Comparison of ENCODE assay signal across 10 mouse cellular contexts in the genomic region with DNA sequence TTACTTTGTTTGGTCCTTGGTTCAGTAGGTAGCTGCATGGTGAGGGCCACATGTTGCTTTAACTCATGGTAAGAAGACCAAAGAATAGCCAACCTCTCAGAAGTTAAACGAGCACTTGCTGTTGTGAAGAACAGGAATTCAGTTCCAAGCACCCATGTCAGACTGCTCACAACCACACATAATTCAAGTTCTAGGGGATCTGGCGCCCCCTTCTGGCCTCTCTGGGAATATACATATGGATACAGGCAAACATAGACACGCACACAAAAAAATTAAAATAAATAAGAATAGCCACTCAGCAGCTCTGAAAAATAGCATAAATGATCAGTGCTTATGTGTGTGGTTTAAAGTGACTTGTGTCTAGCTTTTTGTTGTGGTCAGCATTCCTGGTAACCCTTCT. TPM values are rescaled to one million over a fixed set of nuclear protein-coding genes. Genes with fewer than 3 reads are reported as not detected.
DNase-seq lines count a peak whose midpoint lies in the region; ATAC-seq and TF ChIP-seq lines count a peak whose summit lies in the region.
"Had no signal": no experiment of that assay in that cellular context is flagged by ENCODE, and none has a peak within 500 bp of the region (broad histone marks: within the 10 kb centered on the region; RNA-seq: fewer than 3 reads in every experiment).

No protein-coding gene starts in this region.

- no peak overlapping the region for H3K4me3 ChIP-seq in MEL (ENCODE audit: control insufficient read depth in 1 of 2, insufficient read depth in 1 of 2, low read depth in 2 of 2, low read length in 2 of 2)
- H3K4me3 ChIP-seq: hindbrain, embryonic 15.5 days; myocyte had no signal

- H3K27me3 ChIP-seq in MEL (ENCODE audit: control insufficient read depth in 1 of 2, insufficient read depth in 2 of 2, low read length in 2 of 2): peaks cover 0 to 1% of the 10 kb centered on the region in 2 experiments; a peak in 1 of 4 replicates
- H3K27me3 ChIP-seq: hindbrain, embryonic 15.5 days had no signal

- H3K9me3 ChIP-seq in MEL (replicated peaks; ENCODE audit: insufficient read depth, low read length): no peaks in the 10 kb centered on the region
- H3K9me3 ChIP-seq: hindbrain, embryonic 15.5 days had no signal

- TF ChIP-seq CTCF in MEL (IDR thresholded peaks at IDR 0.05 in 2 of 3, conservative IDR thresholded peaks at IDR 0.05 in 1 of 3; ENCODE audit: control insufficient read depth in 1 of 3, insufficient read depth in 1 of 3, low read depth in 2 of 3, low read length in 3 of 3, poor library complexity in 1 of 3, severe bottlenecking in 1 of 3): peak; percentile 44 to 64 (median 48)

- ATAC-seq in megakaryocyte, adult 5-6 weeks (ENCODE audit: poor library complexity, severe bottlenecking): 0 out of 2 replicates have a peak, but pooled peaks have one; percentile 35
- ATAC-seq in frontal cortex, adult (ENCODE audit: low TSS enrichment): no peak

- no peaks in the 10 kb centered on the region for H3K79me2 ChIP-seq in MEL (ENCODE audit: control insufficient read depth, insufficient read depth, low read length, poor library complexity)

- no peak overlapping the region for H3K9ac ChIP-seq in MEL (ENCODE audit: control insufficient read depth, low read depth, low read length, poor library complexity, severe bottlenecking)
- H3K9ac ChIP-seq: hindbrain, embryonic 15.5 days had no signal

- H3K4me1 ChIP-seq in MEL (ENCODE audit: control insufficient read depth in 1 of 2, insufficient read depth in 2 of 2, low read length in 2 of 2): no peaks in the 10 kb centered on the region

- no peak for TF ChIP-seq POLR2A in MEL (IDR thresholded peaks at IDR 0.05; ENCODE audit: control insufficient read depth in 1 of 2, insufficient read depth in 1 of 2, low read depth in 1 of 2, low read length in 2 of 2, poor library complexity in 1 of 2)

- no peak overlapping the region for H3K27ac ChIP-seq in MEL (ENCODE audit: control insufficient read depth, low read depth, low read length)
- H3K27ac ChIP-seq: hindbrain, embryonic 15.5 days had no signal

- H3K36me3 ChIP-seq in MEL (ENCODE audit: control insufficient read depth in 1 of 2, insufficient read depth in 2 of 2, low read length in 2 of 2): no peaks in the 10 kb centered on the region
- H3K36me3 ChIP-seq: hindbrain, embryonic 15.5 days had no signal

- peak; percentile 20 for DNase-seq in kidney, postnatal 10 days
- DNase-seq in kidney, postnatal 25 days: no peak
- DNase-seq in B cell, adult 2 months: peak; percentile 53 to 54
- DNase-seq in MEL (ENCODE audit: low read depth, low spot score): peak; percentile 46
- no peak for DNase-seq in gastrocnemius, postnatal 14 days
- DNase-seq: retina, postnatal 1 day had no signal

- no peak for TF ChIP-seq EP300 in MEL (IDR thresholded peaks at IDR 0.05; ENCODE audit: low read depth in 1 of 2, low read length in 2 of 2)

- intact Hi-C loops in gastrocnemius, postnatal 14 days (cut with DNase I; ENCODE audit: low total_unique reads): no loop called here

- TF ChIP-seq RAD21 in MEL (IDR thresholded peaks at IDR 0.05; ENCODE audit: low read depth, low read length): peak; percentile 69

TF ChIP-seq in MEL, 35 proteins besides CTCF, POLR2A, EP300 and RAD21:
- TF ChIP-seq ZC3H11A (IDR thresholded peaks at IDR 0.05; ENCODE audit: low read depth, low read length) (peak; percentile 61), MAFK (IDR thresholded peaks at IDR 0.05; ENCODE audit: borderline replicate concordance, low read depth, low read length) (no peak), SMC3 (IDR thresholded peaks at IDR 0.05; ENCODE audit: low read depth, low read length) (peak; percentile 65)

RNA-seq across cellular contexts. Expression of gene Fam47e, which starts 0.9 kb away (rescaled TPM):
- total RNA-seq in MEL (2012; rRNA removed): not detected in 2 replicates
- not detected for polyA plus RNA-seq in MEL (2012; ENCODE audit: insufficient read depth in 1 of 2, insufficient read length in 2 of 2, low read depth in 1 of 2, low replicate concordance in 2 of 2, missing spikeins in 1 of 2)
- total RNA-seq in megakaryocyte, adult 5-6 weeks (2015): not detected in 2 replicates
- total RNA-seq in megakaryocyte, adult 5-6 weeks (2017): not detected in 2 replicates
- total RNA-seq in gastrocnemius, postnatal 14 days (2021): not detected
- polyA plus RNA-seq: myocyte had no signal

RNA-seq across cellular contexts. Expression of gene Scarb2, which starts 47.3 kb away (rescaled TPM):
- 14.7 and 16.5 TPM in 2 replicates for total RNA-seq in MEL (2012; rRNA removed)
- polyA plus RNA-seq in MEL (2012; ENCODE audit: insufficient read depth in 1 of 2, insufficient read length in 2 of 2, low read depth in 1 of 2, low replicate concordance in 2 of 2, missing spikeins in 1 of 2): 10 to 100 TPM in 1 of 2 experiments, not detected in 1; 13.6 TPM
- total RNA-seq in megakaryocyte, adult 5-6 weeks (2015): 52.0 and 52.9 TPM in 2 replicates
- total RNA-seq in megakaryocyte, adult 5-6 weeks (2017): 79.9 and 82.0 TPM in 2 replicates
- 10 to 100 TPM; 71.7 to 79.2 TPM for total RNA-seq in gastrocnemius, postnatal 14 days (2021)

RNA-seq across cellular contexts. Expression of gene Stbd1, which starts 48.9 kb away (rescaled TPM):
- 1.4 and 1.5 TPM in 2 replicates for total RNA-seq in MEL (2012; rRNA removed)
- 1 to 10 TPM in 1 of 2 experiments, not detected in 1; 2.9 TPM for polyA plus RNA-seq in MEL (2012; ENCODE audit: insufficient read depth in 1 of 2, insufficient read length in 2 of 2, low read depth in 1 of 2, low replicate concordance in 2 of 2, missing spikeins in 1 of 2)
- total RNA-seq in megakaryocyte, adult 5-6 weeks (2015): 4.3 and 4.8 TPM in 2 replicates
- total RNA-seq in megakaryocyte, adult 5-6 weeks (2017): 6.6 and 9.4 TPM in 2 replicates
- total RNA-seq in gastrocnemius, postnatal 14 days (2021): 100 to 1,000 TPM in 1 of 2 experiments, 10 to 100 TPM in 1; 84.1 to 108 TPM

Comparison
In these comparisons a context has a peak if more than half of its experiments do, and no peak if none do; other contexts are left out.
1. DNase-seq: peak in kidney, postnatal 10 days (single experiment), B cell, adult 2 months (2 of 2) and MEL (single experiment); none in kidney, postnatal 25 days (0 of 2) and gastrocnemius, postnatal 14 days (single experiment).
2. RNA of gene Stbd1, which starts 48.9 kb away (total RNA-seq): 84.1 to 108 TPM in gastrocnemius, postnatal 14 days; 4.3 to 9.4 TPM in megakaryocyte, adult 5-6 weeks and 1.4 to 1.5 TPM in MEL; every median in the first group is over 4 times any median in the second.